Mouse (Mus musculus) heart, adult 18-20 months (tissue): ENCODE results near the gene Raet1d. TPM values are rescaled to one million over a fixed set of nuclear protein-coding genes. Genes with fewer than 3 reads are reported as not detected.

Experiments
- total RNA-seq, 2 experiments: library from RNA; stranded (reverse); gene quantifications; 2 replicates each; pipeline ENCODE4 v1.2.3; 2021

The Raet1d gene
- total RNA-seq, 2 experiments from 2014 or later, result not detected

Other genes with a start within 250 kb of the Raet1d start
- gene E030030I06Rik, start 211.3 kb upstream of the Raet1d start, total RNA-seq, result 1 to 10 TPM; 1.1 to 1.2 TPM
- under 1 TPM in 1 of 2 experiments, not detected in 1; 0.39 TPM for gene Raet1e, start 202.0 kb upstream of the Raet1d start, total RNA-seq
- not detected for gene H60b, start 202.0 kb upstream of the Raet1d start, total RNA-seq